Mouse (Mus musculus) T-helper 2 cell (primary cell): ENCODE data around the gene Tmem199.

Source experiments
- in situ Hi-C: fragments of 300-600 bp; cut with MboI, MseI; formaldehyde crosslinking; loops from one replicate; pipeline ENCODE4 v1.15.1; 2025; ENCODE audit warnings: high pct_unique_total_duplicates

The Tmem199 gene

GRCm38 (mm10) chr11:78512025-78512957 lies at the start of gene Tmem199, which contains the start of gene Poldip2:
Gene Tmem199, minus strand, starts transcription at chr11:78512172.
Gene Poldip2, plus strand, starts transcription at chr11:78512193.
- in situ Hi-C loops, result no loop called here

- in situ Hi-C loops, result no loop called here
Observed at GRCm38 (mm10) chr11:78560447-78560846, 48.5 kb upstream of the Tmem199 start.

- in situ Hi-C loops, result no loop called here
Observed at GRCm38 (mm10) chr11:78557241-78557640, 45.3 kb upstream of the Tmem199 start.

GRCm38 (mm10) chr11:78556070-78556469 lies 44.1 kb upstream of the Tmem199 start:
- in situ Hi-C loops, result no loop called here

DNA sequence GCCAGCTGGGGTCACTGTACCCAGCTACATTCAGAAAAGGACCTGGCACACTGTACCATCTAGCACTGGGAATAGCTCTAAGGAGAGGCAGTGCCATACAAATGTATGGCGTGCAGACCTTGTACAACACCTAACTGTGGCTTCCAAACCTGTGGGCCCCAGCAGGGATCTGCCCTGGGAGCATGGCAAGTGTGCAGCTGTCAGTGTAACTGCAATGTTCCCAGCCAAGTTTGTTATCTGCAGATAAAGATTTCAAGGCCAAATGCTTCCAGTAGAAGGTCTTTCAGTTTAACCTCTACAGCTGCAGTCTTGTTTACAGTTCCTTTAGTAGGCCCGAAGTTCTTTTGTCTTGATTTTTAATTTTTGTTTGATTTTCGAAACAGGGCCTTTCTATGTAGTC lies 43.7 kb upstream of the Tmem199 start:
- in situ Hi-C loops, result no loop called here

- in situ Hi-C loops, result no loop called here
Observed at GRCm38 (mm10) chr11:78551059-78551398, 39.1 kb upstream of the Tmem199 start.

GRCm38 (mm10) chr11:78550168-78551058 lies 38.4 kb upstream of the Tmem199 start, which contains the start of gene Tmem97:
Gene Tmem97, minus strand, starts transcription at chr11:78550777.
- in situ Hi-C loops, result no loop called here

DNA sequence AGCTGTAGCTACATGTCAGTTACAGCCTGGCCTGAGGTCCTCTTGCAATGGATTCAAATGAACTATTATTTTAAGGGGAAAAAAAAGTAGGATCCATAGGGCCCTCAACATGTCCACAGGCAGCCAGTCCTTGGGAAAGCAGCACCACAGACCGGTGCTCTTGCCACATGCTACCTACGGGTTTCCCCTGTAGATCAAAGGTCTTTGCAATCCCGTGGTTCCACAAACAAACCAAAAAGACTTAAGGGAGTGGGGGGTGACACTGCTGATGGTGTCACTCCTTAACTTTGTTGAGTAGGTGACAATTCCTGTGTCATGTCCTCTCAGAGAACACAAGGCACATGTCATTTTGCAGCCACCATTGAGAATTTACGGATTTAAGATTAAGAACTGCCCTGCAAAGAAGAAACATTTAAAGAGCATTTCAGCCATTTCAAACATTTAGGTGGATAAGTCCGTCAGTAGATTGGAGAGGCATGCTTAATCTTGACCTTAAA lies 37.6 kb upstream of the Tmem199 start:
- in situ Hi-C loops, result no loop called here

DNA sequence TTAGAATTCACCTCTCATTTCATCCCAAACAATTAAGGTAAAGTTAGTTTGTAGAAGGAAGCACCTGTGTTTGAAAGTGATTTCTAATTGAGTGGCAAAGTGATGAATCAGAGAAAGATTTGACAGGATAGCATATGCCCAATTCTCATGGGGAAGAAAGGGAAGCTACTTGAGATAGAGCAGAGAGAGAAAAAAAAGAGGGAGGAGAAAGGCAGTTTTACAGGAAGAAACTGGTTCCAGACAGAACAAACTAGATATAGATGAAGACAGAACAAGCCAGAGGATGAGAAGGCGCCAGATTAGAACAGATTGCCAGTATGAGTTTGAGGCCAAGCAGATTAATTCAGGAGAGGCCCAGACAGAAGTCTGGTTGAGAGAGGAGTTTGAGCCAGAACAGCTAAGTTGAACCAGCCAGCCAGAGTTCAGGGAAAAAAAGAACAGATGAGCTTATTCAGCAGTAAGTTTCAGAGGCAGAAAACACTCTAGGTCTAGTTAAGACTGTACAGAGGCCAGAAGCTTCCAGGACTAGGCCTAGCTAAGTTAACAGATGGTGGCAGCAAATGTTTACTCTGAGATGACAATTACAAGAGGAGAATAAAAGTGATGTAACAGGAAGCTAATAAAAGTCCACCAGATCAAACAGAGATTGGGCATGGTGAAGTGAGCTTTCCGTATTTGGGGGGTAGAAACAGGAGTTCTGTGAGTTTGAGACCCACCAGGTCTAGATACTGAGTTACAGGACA lies 35.9 kb upstream of the Tmem199 start:
- in situ Hi-C loops, result no loop called here

DNA sequence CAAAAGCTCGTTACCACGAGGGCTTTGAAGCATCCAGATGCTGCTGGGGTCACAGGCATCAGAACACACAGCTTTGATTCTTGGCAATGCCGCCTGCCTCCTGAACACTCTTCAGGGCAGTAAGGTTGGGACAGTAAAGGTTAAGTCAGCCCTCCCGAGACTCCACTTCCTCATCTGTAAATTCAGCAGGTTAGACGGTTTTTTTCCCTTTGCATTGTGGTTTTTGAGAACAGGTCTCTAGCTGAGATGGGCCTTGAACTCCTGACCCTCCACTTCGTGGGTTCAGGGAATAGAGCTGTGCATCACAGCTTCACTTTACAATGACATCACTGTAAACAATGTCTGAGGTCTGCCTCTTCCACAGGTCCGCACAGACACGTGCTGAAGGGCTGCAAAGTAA lies 33.2 kb upstream of the Tmem199 start:
- in situ Hi-C loops, result no loop called here

- in situ Hi-C loops, result no loop called here
Observed at GRCm38 (mm10) chr11:78544449-78545111, 32.6 kb upstream of the Tmem199 start.

- in situ Hi-C loops, result no loop called here
Observed at GRCm38 (mm10) chr11:78540358-78540757, 28.4 kb upstream of the Tmem199 start.

- in situ Hi-C loops, result loop anchor here (10.0 kb wide), 1 partner anchor 608 kb away; the partner anchor contains the start of gene Ksr1
Observed at GRCm38 (mm10) chr11:78536690-78537084, 24.7 kb upstream of the Tmem199 start.

DNA sequence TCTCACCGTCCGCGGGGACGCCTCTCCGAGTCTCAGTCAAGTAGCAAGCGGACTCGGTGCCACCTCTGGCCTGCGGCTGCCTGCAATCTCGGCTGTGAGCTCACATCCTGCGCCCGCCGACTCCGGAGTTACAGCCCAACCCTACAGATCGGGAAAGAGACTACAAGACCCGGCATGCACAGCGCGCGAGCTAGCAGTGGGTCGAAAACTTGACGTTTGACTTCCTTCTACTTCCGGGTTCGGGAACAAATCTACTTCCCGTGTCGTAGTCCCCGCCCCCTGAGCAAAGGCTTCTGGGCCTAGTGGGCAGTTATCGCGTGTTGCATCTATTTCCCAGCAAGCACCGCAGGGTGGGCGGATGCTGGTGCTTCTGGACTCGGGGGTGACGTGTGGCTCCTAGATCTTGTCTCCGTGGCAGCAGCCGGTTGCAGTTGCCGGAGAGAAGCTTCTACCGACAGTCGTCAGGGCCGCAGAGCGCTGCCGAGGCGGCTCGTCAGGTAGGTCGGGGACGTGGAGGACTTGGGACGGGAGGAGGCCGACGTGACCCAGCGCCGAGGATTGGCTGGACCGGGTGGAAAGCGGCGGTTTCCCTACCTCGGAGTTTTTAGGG lies 24.2 kb upstream of the Tmem199 start, which contains the start of the genes Tnfaip1 and Ift20:
TSS of gene Tnfaip1 (minus strand) at position 253 of the 610 bp plus-strand sequence.
TSS of gene Ift20 (plus strand) at position 282 of the 610 bp plus-strand sequence.
- in situ Hi-C loops, result loop anchor here (10.0 kb wide), 1 partner anchor 609 kb away; the partner anchor contains the start of gene Ksr1

- in situ Hi-C loops, result loop anchor here (10.0 kb wide), 1 partner anchor 609 kb away; the partner anchor contains the start of gene Ksr1
Observed at GRCm38 (mm10) chr11:78535376-78536079, 23.6 kb upstream of the Tmem199 start.

GRCm38 (mm10) chr11:78534516-78534915 lies 22.5 kb upstream of the Tmem199 start:
- in situ Hi-C loops, result loop anchor here (10.0 kb wide), 1 partner anchor 610 kb away; the partner anchor contains the start of gene Ksr1

DNA sequence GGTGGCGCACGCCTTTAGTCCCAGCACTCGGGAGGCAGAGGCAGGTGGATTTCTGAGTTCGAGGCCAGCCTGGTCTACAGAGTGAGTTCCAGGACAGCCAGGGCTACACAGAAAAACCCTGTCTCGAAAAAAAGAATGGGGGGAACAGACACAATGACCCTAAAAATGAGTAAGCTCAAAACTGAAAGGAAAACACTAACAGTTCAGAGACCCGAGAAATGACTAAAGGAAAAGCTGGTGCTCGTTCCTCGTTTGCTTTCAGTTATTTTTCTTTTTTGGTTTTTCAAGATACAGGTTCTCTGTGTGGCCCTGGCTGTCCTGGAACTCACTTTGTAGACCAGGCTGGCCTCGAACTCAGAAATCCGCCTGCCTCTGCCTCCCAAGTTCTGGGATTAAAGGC lies 19.5 kb upstream of the Tmem199 start:
- in situ Hi-C loops, result loop anchor here (10.0 kb wide), 1 partner anchor 613 kb away; the partner anchor contains the start of gene Ksr1

GRCm38 (mm10) chr11:78531046-78531445 lies 19.1 kb upstream of the Tmem199 start:
- in situ Hi-C loops, result loop anchor here (10.0 kb wide), 1 partner anchor 614 kb away; the partner anchor contains the start of gene Ksr1

- in situ Hi-C loops, result loop anchor here (10.0 kb wide), 1 partner anchor 615 kb away; the partner anchor contains the start of gene Ksr1
Observed at GRCm38 (mm10) chr11:78530001-78530400, 18.0 kb upstream of the Tmem199 start.
